Mouse (Mus musculus): ENCODE results near the gene Tango2.

DNA sequence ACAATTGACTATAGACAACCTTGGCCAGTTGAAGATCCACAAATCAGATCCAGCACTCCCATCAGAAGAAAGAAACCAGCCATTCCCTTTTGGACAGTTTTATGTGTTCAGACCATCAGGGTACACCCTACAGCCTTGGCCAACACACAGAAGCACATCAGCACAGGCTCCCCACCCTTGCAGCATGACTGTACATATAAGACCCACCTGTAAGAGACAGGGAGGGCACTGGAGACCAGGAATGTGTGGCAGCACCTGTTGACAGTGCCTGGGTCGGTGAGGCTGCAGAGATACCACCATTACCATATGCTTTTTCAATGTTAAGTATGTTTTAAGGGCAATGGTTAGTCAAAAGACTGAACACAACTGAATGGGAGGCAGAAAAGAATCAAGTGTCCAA, 94.0 kb downstream of the Tango2 start:
- TF ChIP-seq CTCF (conservative IDR thresholded peaks at IDR 0.05; ENCODE audit: low read length), result no peak
- TF ChIP-seq POU5F1 (IDR thresholded peaks at IDR 0.05; ENCODE audit: borderline replicate concordance, low read length), result no peak

All from E14TG2a.4 (cell line).